Mouse (Mus musculus) liver, embryonic 14.5 days (tissue): ENCODE data around the gene Kbtbd7.

Experiments used
- CTCF ChIP-seq: IDR thresholded peaks from 2 replicates; pipeline ENCODE4 v1.5.1; 2016; ENCODE audit warnings: antibody characterized with exemption, low read depth, control low read depth
- EP300 ChIP-seq: IDR thresholded peaks from 2 replicates; pipeline ENCODE4 v1.6.1; 2016; ENCODE audit warnings: antibody characterized with exemption, low read depth

GRCm38 (mm10) chr14:79434068-79434467 lies 7.8 kb downstream of the Kbtbd7 start:
- TF ChIP-seq CTCF (no peak), EP300 (no peak)
